Mouse (Mus musculus): ENCODE data around the gene Shc3. TPM values are rescaled to one million over a fixed set of nuclear protein-coding genes. Genes with fewer than 3 reads are reported as not detected.

The Shc3 gene
- polyA plus RNA-seq, 1 experiment from 2014 or later, result not detected

DNA sequence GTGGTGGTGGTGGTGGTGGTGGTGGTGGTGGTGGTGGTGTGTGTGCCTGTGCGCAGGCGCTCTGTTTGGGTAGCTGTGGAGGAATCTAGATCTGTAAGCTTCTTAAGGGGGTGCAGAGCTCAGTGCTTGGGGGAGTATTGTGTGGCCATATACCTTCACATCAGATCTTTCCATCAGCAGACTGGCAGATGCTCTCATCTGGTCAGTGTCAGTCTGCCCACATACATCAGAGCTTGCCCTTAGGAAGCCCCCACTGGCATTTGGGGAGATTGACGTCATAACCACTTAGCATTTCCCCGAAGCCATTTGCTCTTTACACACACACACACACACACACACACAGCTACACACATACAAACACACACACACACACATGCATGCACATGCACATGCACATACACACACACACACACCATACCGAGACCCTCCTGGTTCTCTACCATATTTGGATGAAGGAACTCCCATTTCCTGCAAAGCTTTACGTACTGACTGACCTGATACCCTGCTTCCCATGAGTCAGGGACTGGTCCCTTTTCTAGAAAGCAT lies 159.2 kb downstream of the Shc3 start:
- 57% methylated on average over 6 of the region's 6 CpGs for WGBS (ENCODE audit: insufficient replicate concordance)
- Histone ChIP-seq H3K9me3 (replicated peaks) (no peaks in the 10 kb centered on the region), H3K4me1 (0 out of 2 replicates have a peak, but pooled peaks cover 3% of the 10 kb centered on the region), H3K27me3 (replicated peaks) (peaks cover 58% of the 10 kb centered on the region), H3K36me3 (no peaks in the 10 kb centered on the region; the same call in 1 of the 2 replicates), H3K9ac (no peak overlapping the region), H3K4me2 (peak overlapping the region; percentile 20; the same call in 1 of the 2 replicates), H3K4me3 (no peak overlapping the region), H3K27ac (no peak overlapping the region)
- ATAC-seq, result no peak

DNA sequence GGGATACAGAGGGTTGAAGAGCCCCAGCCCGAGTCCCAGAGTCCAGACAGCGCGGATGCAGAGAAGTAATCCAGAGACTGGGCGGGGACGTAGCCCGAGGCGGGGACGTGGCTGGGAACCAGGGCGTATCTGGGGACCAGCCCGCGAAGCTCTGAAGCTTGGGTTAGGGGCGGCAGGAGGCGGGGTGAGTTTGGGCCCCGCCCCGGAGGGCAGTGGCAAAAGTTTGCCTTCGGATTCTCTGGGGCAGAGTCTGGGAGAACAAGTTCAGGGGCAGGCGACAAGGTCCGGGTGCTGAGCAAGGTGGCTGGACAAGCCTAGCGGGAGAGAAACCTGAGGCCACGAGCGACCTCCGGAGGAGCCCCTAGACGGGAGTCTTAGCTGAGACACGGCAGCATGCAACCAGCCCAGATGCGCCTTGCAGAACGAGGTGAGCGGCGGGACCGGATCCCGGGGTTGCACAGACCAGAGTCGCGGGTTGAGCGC lies 160.7 kb downstream of the Shc3 start, which contains the start of gene S1pr3:
Gene S1pr3 (plus strand): TSS at position 121 of the 483 bp plus-strand sequence.
- Histone ChIP-seq H3K4me2 (peak within 1 kb of the TSS; percentile 60), H3K27ac (no peak within 1 kb of the TSS), H3K9ac (peak within 1 kb of the TSS; percentile 41; the same call in 1 of the 2 replicates), H3K4me1 (0 out of 2 replicates have a peak, but pooled peaks cover 3% of the 10 kb centered on the region), H3K4me3 (peak within 1 kb of the TSS; percentile 44), H3K27me3 (replicated peaks) (peaks cover 58% of the 10 kb centered on the region), H3K36me3 (no peaks in the 10 kb centered on the region), H3K9me3 (replicated peaks) (no peaks in the 10 kb centered on the region)
- WGBS (ENCODE audit: insufficient replicate concordance), result under 1% methylated on average over 33 of the region's 33 CpGs
- ATAC-seq, result peak; percentile 49; the same call in 1 of the 2 replicates

DNA sequence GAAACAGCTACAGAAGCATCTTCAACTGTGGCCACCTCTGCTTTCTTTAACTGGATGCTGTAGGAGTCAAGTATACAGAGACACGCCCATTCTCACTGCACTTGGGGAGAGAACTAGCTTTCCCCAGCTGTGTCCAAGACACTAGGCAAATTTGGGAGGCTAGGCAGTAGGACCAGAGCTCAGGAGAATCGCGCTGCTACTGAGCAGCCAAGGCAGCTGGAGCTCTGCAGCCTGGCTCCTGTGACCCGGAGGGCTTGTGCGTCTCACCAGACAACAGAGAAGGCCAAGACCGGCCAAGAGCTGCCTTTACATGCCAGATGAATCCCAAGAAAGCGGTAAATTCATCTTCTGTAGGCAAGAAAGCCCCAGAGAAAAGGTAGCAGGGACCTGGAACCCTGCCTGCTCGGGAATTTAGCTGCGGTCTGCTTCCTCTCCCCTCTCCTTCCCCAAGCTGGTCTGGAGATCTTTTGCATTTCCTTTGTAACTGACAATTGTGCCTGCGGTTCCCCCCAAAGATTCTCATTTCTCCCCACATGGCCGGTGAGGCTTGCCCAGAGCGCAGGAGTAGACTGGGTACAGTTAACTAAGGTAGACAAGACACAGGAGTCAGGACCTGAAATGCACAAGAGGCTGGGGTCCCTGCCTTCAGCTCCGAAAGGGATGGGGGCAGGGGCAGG lies 161.5 kb downstream of the Shc3 start:
- WGBS (ENCODE audit: insufficient replicate concordance), result 15% methylated on average over 13 of the region's 13 CpGs
- ATAC-seq, result no peak
- Histone ChIP-seq H3K27ac (no peak overlapping the region), H3K9ac (no peak overlapping the region), H3K27me3 (replicated peaks) (peaks cover 58% of the 10 kb centered on the region), H3K4me2 (peak overlapping the region; percentile 60; the same call in 1 of the 2 replicates), H3K36me3 (no peaks in the 10 kb centered on the region), H3K4me1 (0 out of 2 replicates have a peak, but pooled peaks cover 3% of the 10 kb centered on the region), H3K9me3 (replicated peaks) (no peaks in the 10 kb centered on the region), H3K4me3 (no peak overlapping the region)

DNA sequence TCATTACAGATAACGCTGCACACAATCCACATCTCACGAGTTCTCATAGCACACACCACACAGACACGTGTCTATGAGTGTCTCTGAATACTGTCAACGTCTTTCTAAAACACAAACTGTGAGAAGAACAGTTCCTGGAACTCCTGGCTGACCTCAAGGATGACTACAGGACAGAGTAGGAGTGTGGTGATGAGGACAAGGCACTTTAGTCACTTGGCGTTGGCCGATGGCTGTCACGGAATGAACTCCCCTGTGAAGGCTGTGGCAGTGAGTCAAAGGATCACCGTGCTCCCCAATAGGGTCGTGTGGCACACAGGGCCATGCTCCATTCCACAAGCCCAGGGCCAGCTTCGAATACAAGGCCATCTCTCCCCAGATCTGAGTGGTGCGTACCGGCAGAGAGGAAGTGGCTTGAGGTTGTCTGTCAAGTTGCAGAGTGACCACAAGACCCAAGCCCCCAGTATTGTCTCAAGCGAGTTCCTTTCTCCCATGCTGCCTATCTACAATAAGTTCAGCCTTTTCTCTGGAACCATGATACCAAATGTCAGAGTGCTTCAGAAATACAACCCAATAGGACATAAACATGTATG lies 163.4 kb downstream of the Shc3 start:
- peaks cover 51% of the 10 kb centered on the region for H3K27me3 ChIP-seq (replicated peaks)
- 0 out of 2 replicates have a peak, but pooled peaks cover 7% of the 10 kb centered on the region for H3K4me1 ChIP-seq
- no peak overlapping the region for H3K4me3 ChIP-seq
- ATAC-seq, result no peak
- H3K36me3 ChIP-seq, result no peaks in the 10 kb centered on the region
- no peaks in the 10 kb centered on the region for H3K9me3 ChIP-seq (replicated peaks)
- WGBS (ENCODE audit: insufficient replicate concordance), result 40% methylated on average over 13 of the region's 13 CpGs
- no peak overlapping the region for H3K4me2 ChIP-seq
- no peak overlapping the region for H3K9ac ChIP-seq
- no peak overlapping the region for H3K27ac ChIP-seq

DNA sequence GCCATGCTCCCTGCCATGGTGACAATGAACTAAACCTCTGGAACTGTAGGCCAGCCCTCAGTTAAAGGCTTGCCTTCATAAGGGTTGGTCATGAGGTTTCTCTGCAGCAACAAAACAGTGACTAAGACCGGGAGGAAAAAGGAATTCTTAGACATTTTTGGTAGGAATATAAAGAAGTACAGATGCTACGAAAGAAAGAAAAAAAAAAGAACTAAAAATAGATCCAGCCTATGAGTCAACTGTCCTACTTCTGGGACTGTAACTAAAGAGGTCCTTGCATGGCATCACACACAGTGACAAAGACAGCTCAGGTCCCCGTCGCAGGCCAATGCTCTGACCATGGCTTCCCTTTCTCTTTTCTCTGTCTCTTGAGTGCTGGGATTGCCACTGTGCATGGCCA lies 164.7 kb downstream of the Shc3 start:
- Histone ChIP-seq H3K9me3 (replicated peaks) (no peaks in the 10 kb centered on the region), H3K27me3 (replicated peaks) (peaks cover 38% of the 10 kb centered on the region), H3K9ac (no peak overlapping the region), H3K4me2 (no peak overlapping the region), H3K4me3 (no peak overlapping the region), H3K36me3 (no peaks in the 10 kb centered on the region), H3K4me1 (0 out of 2 replicates have a peak, but pooled peaks cover 13% of the 10 kb centered on the region), H3K27ac (no peak overlapping the region)
- 62% methylated on average over 4 of the region's 4 CpGs for WGBS (ENCODE audit: insufficient replicate concordance)
- no peak for ATAC-seq

DNA sequence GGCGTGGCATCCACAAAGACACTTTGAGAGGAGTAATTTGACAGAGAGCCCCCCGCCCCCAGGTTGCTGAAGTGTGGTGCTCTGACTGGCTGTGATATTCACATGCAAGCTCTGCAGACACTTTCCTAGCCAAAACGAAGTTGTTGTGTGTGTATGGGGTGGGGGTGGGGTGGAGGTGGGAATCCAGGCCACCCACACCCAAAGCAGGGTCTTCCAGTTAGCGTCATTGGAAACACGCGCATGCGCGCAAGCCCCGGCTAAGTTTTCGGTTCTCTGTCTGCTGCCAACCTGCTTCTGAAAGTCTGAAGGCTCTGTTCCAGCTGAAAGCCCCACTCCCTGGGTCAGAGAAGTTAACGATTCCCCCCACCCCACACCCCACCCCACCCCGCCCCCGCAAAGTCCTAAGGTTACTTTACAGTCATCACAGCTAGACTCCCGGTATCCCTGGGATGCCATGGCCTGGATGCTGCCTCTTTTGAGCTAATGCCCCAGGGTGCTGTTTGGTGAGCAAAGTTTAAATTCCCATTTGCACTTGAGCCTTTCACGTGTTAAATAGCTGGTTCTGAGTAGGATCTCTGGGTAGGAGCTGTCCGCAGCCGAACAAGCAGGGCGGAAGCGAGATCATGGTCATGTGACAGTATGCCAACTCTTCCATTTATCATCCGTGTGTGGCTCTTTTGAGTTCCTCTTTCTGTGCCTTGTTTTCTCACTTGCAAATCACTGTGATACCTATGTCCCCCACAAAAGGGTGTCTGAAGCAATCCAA lies 168.3 kb downstream of the Shc3 start:
- no peaks in the 10 kb centered on the region for H3K36me3 ChIP-seq
- 0 out of 2 replicates have a peak overlapping the region, but pooled peaks have one; percentile 22 for H3K9ac ChIP-seq
- peak overlapping the region; percentile 38 for H3K4me3 ChIP-seq
- 0 out of 2 replicates have a peak, but pooled peaks cover 2% of the 10 kb centered on the region for H3K27me3 ChIP-seq (replicated peaks)
- 0 out of 2 replicates have a peak, but pooled peaks cover 10% of the 10 kb centered on the region for H3K4me1 ChIP-seq
- no peaks in the 10 kb centered on the region for H3K9me3 ChIP-seq (replicated peaks)
- WGBS (ENCODE audit: insufficient replicate concordance), result 5% methylated on average over 20 of the region's 20 CpGs
- peak overlapping the region; percentile 69 for H3K4me2 ChIP-seq
- peak; percentile 37; the same call in 1 of the 2 replicates for ATAC-seq
- H3K27ac ChIP-seq, result peak overlapping the region; percentile 50; the same call in 1 of the 2 replicates

DNA sequence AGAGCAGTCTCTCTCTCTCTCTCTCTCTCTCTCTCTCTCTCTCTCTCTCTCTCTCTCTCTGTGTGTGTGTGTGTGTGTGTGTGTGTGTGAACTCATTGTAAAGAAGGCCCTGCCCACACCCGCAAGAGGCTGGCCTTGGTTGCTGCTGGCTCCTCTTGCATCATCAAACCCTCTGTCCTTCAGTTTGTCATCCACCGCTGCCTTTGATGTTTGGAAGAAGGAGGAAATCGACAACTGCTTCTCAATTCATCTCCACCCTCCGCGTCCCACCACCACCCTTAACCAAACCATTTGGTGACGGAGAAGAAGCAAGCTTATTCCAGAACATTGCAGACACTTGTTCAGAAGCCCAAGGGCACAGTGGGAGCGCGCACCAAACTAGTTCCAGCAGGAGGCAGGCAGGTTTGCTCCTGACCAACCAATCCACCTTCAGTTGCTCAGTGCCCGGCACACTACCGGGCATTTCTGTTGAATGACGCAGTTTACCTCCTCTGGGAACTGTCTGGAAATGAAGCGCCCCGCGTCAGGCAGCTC lies 169.0 kb downstream of the Shc3 start:
- H3K9me3 ChIP-seq (replicated peaks), result no peaks in the 10 kb centered on the region
- ATAC-seq, result 0 out of 2 replicates have a peak, but pooled peaks have one; percentile 30
- H3K9ac ChIP-seq, result 0 out of 2 replicates have a peak overlapping the region, but pooled peaks have one; percentile 22
- no peaks in the 10 kb centered on the region for H3K27me3 ChIP-seq (replicated peaks)
- H3K4me2 ChIP-seq, result peak overlapping the region; percentile 69
- no peaks in the 10 kb centered on the region for H3K36me3 ChIP-seq
- peak overlapping the region; percentile 38 for H3K4me3 ChIP-seq
- H3K4me1 ChIP-seq, result 0 out of 2 replicates have a peak, but pooled peaks cover 10% of the 10 kb centered on the region
- H3K27ac ChIP-seq, result no peak overlapping the region
- 21% methylated on average over 14 of the region's 14 CpGs for WGBS (ENCODE audit: insufficient replicate concordance)

DNA sequence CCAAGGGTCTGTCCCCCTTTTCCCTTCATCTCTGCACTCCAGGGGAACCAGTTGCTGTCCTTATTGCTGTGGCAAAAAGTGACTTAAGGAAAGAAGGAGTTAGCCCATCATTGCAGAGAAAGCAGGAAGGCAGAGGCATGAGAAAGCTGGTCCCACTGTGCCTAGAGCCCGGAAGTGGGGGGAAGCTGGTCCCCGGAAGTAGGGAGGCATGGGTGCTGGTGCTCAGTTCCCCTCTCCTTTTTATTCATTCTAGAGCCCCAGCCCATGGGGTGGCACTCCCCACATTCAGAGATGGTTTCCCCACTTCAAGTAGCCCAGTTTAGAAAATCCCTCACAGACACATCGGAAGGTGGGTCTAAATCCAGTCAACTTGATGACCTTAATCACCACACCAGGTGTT lies 169.7 kb downstream of the Shc3 start:
- Histone ChIP-seq H3K9me3 (replicated peaks) (no peaks in the 10 kb centered on the region), H3K4me3 (no peak overlapping the region), H3K9ac (no peak overlapping the region), H3K36me3 (no peaks in the 10 kb centered on the region), H3K27me3 (replicated peaks) (no peaks in the 10 kb centered on the region), H3K4me2 (no peak overlapping the region), H3K27ac (no peak overlapping the region), H3K4me1 (0 out of 2 replicates have a peak, but pooled peaks cover 10% of the 10 kb centered on the region)
- 68% methylated on average over 3 of the region's 3 CpGs for WGBS (ENCODE audit: insufficient replicate concordance)
- no peak for ATAC-seq

DNA sequence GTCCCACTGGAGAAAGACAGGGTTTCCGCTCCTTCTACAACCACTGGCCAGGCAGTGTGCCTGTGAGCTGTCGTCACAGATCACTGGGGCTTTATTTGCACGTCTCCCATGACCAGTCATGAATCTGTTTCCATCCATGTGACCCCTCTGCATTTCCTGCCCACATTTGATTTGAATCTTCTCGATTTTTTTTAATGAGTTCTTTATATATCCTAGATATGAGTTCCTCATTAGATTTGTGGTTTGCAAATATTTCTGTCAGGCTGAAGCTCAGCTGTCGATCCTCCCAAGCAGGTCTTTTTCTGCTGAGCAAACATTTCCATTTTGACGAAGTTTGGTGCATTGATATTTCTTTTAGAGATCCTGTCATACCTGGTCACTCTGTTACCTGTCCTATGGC lies 171.4 kb downstream of the Shc3 start:
- WGBS (ENCODE audit: insufficient replicate concordance), result 66% methylated on average over 6 of the region's 6 CpGs
- Histone ChIP-seq H3K9ac (no peak overlapping the region), H3K27ac (no peak overlapping the region), H3K4me3 (no peak overlapping the region), H3K9me3 (replicated peaks) (no peaks in the 10 kb centered on the region), H3K36me3 (no peaks in the 10 kb centered on the region), H3K4me1 (0 out of 2 replicates have a peak, but pooled peaks cover 10% of the 10 kb centered on the region), H3K27me3 (replicated peaks) (no peaks in the 10 kb centered on the region), H3K4me2 (no peak overlapping the region)
- ATAC-seq, result no peak

DNA sequence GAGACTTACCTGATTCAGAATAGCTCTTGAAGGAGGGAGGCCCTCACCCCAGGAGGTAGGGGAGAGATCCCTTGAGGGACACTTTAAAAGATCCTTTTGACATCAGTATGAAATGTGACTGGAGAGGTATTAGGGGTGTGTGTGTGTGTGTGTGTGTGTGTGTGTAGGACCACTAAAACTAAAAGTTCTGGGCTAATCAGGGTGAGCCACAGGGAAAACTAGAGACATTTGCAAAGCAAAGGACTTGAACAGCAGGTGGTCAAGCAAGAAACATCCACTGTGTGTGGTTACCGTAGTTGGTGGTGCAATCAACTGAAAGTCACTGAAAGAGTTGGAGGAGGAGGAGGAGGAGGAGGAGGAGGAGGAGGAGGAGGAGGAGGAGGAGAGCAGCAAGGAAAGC lies 177.0 kb downstream of the Shc3 start:
- no CpG with 5 or more reads among the region's 1 CpGs for WGBS (ENCODE audit: insufficient replicate concordance)
- no peak for ATAC-seq
- Histone ChIP-seq H3K27me3 (replicated peaks) (no peaks in the 10 kb centered on the region), H3K36me3 (no peaks in the 10 kb centered on the region), H3K9ac (no peak overlapping the region), H3K4me3 (no peak overlapping the region), H3K27ac (no peak overlapping the region), H3K4me1 (0 out of 2 replicates have a peak, but pooled peaks cover 3% of the 10 kb centered on the region), H3K4me2 (no peak overlapping the region), H3K9me3 (replicated peaks) (no peaks in the 10 kb centered on the region)

DNA sequence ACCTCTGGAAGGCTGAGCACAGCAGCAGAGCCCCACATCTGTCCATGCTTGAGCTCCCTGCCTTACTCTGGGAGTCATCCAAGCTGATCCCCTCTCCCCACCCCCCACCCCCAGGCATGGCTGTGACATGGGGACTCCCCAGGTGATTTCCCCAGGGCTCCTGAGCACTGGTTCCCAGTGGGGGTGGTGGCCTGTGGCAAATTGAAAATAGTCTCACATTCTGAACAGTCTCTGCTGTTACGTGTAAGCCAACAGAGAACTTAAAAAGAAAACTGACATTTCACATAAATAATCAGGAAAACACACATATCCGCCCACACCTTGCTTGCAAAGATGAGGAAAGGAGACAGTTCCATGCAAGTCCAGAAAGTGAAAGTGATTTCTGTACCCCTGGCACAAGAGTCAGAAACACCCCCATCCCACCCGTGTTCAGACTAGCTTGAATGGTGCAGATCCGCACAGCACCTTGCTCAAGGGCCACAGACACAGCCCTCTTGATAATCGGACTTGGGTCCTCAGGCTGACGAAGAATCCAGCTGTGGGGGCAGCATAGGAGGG lies 177.8 kb downstream of the Shc3 start:
- H3K27ac ChIP-seq, result no peak overlapping the region
- 66% methylated on average over 6 of the region's 6 CpGs for WGBS (ENCODE audit: insufficient replicate concordance)
- H3K27me3 ChIP-seq (replicated peaks), result no peaks in the 10 kb centered on the region
- no peak overlapping the region for H3K9ac ChIP-seq
- 0 out of 2 replicates have a peak, but pooled peaks cover 3% of the 10 kb centered on the region for H3K4me1 ChIP-seq
- H3K36me3 ChIP-seq, result no peaks in the 10 kb centered on the region
- no peak for ATAC-seq
- H3K4me2 ChIP-seq, result no peak overlapping the region
- H3K4me3 ChIP-seq, result no peak overlapping the region
- no peaks in the 10 kb centered on the region for H3K9me3 ChIP-seq (replicated peaks)
